Mouse (Mus musculus) heart, postnatal 25 days (tissue): ENCODE data around the gene Hdac2. TPM values are rescaled to one million over a fixed set of nuclear protein-coding genes. Genes with fewer than 3 reads are reported as not detected.

Experiments
- total RNA-seq, 2 experiments: library from RNA; stranded (reverse); gene quantifications; 2 replicates each; pipeline ENCODE4 v1.2.3; 2021

Hdac2 gene
- total RNA-seq, 2 experiments from 2014 or later = 56.7 to 58.4 TPM

Other genes starting within 250 kb of the Hdac2 start
- gene Marcks, start 164.4 kb downstream of the Hdac2 start, total RNA-seq = 10 to 100 TPM; 47.8 to 49.3 TPM